Mouse (Mus musculus) intestine, embryonic 16.5 days (tissue): ENCODE measurements at regions not wholly inside any gene's neighbourhood (a gene's known extent, or its start where the extent isn't known, plus 50 kb on each side); places are given as distances from the start of the nearest gene placed in this dataset.

Experiments
- ATAC-seq: fragments of 200-750 bp; cut with Nextera tagmentation; 2 replicates; pipeline ENCODE4 v1.8.0; 2017; ENCODE audit warnings: moderate TSS enrichment, moderate library complexity
- H3K27ac ChIP-seq: fragments of 300-500 bp; sonication (generic); 2 replicates; pipeline ENCODE4 v1.5.1; 2014; ENCODE audit warnings: mild to moderate bottlenecking, low read length
- H3K27me3 ChIP-seq: fragments of 300-500 bp; sonication (generic); replicated peaks from 2 replicates; pipeline ENCODE4 v1.6.1; 2014; ENCODE audit warnings: low read length, control low read depth, mixed read lengths; ENCODE audit not compliant: control insufficient read depth, insufficient read depth
- H3K36me3 ChIP-seq: fragments of 300-500 bp; sonication (generic); 2 replicates; pipeline ENCODE4 v1.6.1; 2014; ENCODE audit warnings: low read length, control low read depth; ENCODE audit not compliant: control insufficient read depth, insufficient read depth
- H3K4me1 ChIP-seq: fragments of 300-500 bp; sonication (generic); 2 replicates; pipeline ENCODE4 v1.6.1; 2014; ENCODE audit warnings: low read length, control low read depth, mixed read lengths; ENCODE audit not compliant: control insufficient read depth, insufficient read depth
- H3K4me2 ChIP-seq: fragments of 300-500 bp; sonication (generic); 2 replicates; pipeline ENCODE4 v1.6.1; 2014; ENCODE audit warnings: low read depth, low read length, control low read depth
- H3K4me3 ChIP-seq: fragments of 300-500 bp; sonication (generic); 2 replicates; pipeline ENCODE4 v1.5.1; 2014; ENCODE audit warnings: mild to moderate bottlenecking, low read length
- H3K9ac ChIP-seq: fragments of 300-500 bp; sonication (generic); 2 replicates; pipeline ENCODE4 v1.6.1; 2014; ENCODE audit warnings: low read depth, low read length
- H3K9me3 ChIP-seq: fragments of 300-500 bp; sonication (generic); 2 replicates; pipeline ENCODE4 v1.6.1; 2016; ENCODE audit warnings: low read length, control low read depth; ENCODE audit not compliant: control insufficient read depth
- WGBS: fragments of 180-500 bp; shearing (Covaris S2); extraction: QIAGEN DNeasy Blood & Tissue Kit; methylation state at CpG from one replicate; pipeline ENCODE4 v1.1.7; 2014; 5-methylcytosine and 5-hydroxymethylcytosine counted together

DNA sequence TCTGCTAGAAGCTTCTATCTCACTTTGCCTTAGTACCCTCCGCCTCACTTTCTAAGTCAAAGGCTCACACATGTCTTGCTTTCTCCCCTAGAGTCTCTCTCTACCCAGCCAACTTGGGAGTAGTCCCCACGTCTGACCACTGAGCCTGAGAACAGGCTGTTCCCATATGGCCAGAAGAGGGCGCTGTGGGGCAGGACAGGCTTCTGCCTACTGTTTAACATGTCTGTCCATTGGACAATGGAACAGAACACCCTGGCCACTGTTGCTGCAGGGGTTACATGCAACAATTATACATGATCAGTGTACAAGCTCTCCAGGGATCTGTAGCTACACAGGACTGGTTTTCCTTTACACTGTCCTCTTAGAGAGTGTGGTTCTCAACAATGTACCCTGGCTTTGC, 52.5 kb upstream of the Glrp1 start:
- Histone ChIP-seq H3K36me3 (no peaks in the 10 kb centered on the region), H3K9ac (no peak overlapping the region), H3K4me2 (no peak overlapping the region), H3K27me3 (no peaks in the 10 kb centered on the region), H3K4me3 (no peak overlapping the region), H3K9me3 (no peaks in the 10 kb centered on the region), H3K27ac (no peak overlapping the region), H3K4me1 (peaks cover 7% of the 10 kb centered on the region; the same call in 1 of the 2 replicates)
- 38% methylated on average over 3 of the region's 3 CpGs for WGBS
- ATAC-seq, result 0 out of 2 replicates have a peak, but pooled peaks have one; percentile 48

DNA sequence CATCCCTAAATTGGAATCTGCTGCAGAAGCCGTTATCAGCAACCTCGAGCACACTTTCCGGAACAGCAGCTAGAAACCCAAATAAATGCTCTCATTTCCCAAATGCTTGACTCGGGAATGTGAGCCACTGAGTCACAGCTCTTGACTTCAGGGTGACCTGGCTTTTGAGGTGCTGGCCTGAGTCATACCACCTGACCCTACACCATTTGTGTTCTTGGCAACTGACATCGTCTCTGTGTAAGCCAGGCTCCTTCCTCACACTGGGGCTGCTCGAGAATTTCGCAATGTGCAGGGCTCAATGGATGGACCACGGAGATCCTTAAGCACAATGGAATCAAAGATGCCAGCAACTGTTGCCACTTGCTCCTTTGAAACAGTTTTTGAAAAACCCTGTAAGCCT, 50.9 kb upstream of the Glrp1 start:
- Histone ChIP-seq H3K27ac (no peak overlapping the region), H3K4me1 (peaks cover 7% of the 10 kb centered on the region; the same call in 1 of the 2 replicates), H3K4me2 (no peak overlapping the region), H3K4me3 (no peak overlapping the region), H3K9ac (no peak overlapping the region), H3K9me3 (no peaks in the 10 kb centered on the region), H3K36me3 (no peaks in the 10 kb centered on the region), H3K27me3 (no peaks in the 10 kb centered on the region)
- 55% methylated on average over 8 of the region's 8 CpGs for WGBS
- ATAC-seq, result no peak
